ENCODE assay signal across 8 mouse cellular contexts in genomic region chr5:122503015-122503759, GRCm38 (mm10). TPM values are rescaled to one million over a fixed set of nuclear protein-coding genes. Genes with fewer than 3 reads are reported as not detected.
DNase-seq lines count a peak whose midpoint lies in the region; ATAC-seq lines count a peak whose summit lies in the region.

No protein-coding gene starts in this region.

- no peak; the same call in 1 of the 2 replicates for ATAC-seq in kidney, embryonic 14.5 days (ENCODE audit: low FRiP score, low TSS enrichment)
- ATAC-seq in hindbrain, embryonic 11.5 days (ENCODE audit: low FRiP score): no peak; the same call in 1 of the 2 replicates
- ATAC-seq in midbrain, embryonic 14.5 days (ENCODE audit: low FRiP score, low TSS enrichment): no peak

- DNase-seq in kidney, postnatal 36 days: no peak
- DNase-seq in NIH3T3 (ENCODE audit: low read depth): peak; percentile 46
- DNase-seq in hindbrain, embryonic 11.5 days (ENCODE audit: low spot score): no peak
- peak; percentile 11 for DNase-seq in midbrain, embryonic 14.5 days
- no peak for DNase-seq in right cerebral cortex, postnatal 4 days
- no peak for DNase-seq in gastrocnemius, postnatal 14 days
- no peak for DNase-seq in T-cell, adult 2 months (ENCODE audit: low spot score)

- peak overlapping the region; percentile 50 for H3K4me2 ChIP-seq in kidney, embryonic 14.5 days (replicated peaks; ENCODE audit: low read depth, low read length)
- H3K4me2 ChIP-seq in hindbrain, embryonic 11.5 days (replicated peaks; ENCODE audit: low read depth, low read length): peak overlapping the region; percentile 69
- peak overlapping the region; percentile 78 for H3K4me2 ChIP-seq in midbrain, embryonic 14.5 days (ENCODE audit: low read length)

- H3K36me3 ChIP-seq in kidney, embryonic 14.5 days (ENCODE audit: control insufficient read depth, insufficient read depth, low read length): peaks cover 11% of the 10 kb centered on the region; the same call in 1 of the 2 replicates
- H3K36me3 ChIP-seq in hindbrain, embryonic 11.5 days (ENCODE audit: control insufficient read depth, insufficient read depth, low read length): no peaks in the 10 kb centered on the region
- H3K36me3 ChIP-seq in midbrain, embryonic 14.5 days (ENCODE audit: control insufficient read depth, insufficient read depth, low read length): no peaks in the 10 kb centered on the region

- peaks cover 23% of the 10 kb centered on the region for H3K4me1 ChIP-seq in kidney, embryonic 14.5 days (ENCODE audit: control insufficient read depth, insufficient read depth, low read length)
- peaks cover 2% of the 10 kb centered on the region; the same call in 1 of the 2 replicates for H3K4me1 ChIP-seq in hindbrain, embryonic 11.5 days (replicated peaks; ENCODE audit: control insufficient read depth, insufficient read depth, low read length)
- H3K4me1 ChIP-seq in midbrain, embryonic 14.5 days (ENCODE audit: control insufficient read depth, insufficient read depth, low read length): peaks cover 30% of the 10 kb centered on the region

- peak overlapping the region; percentile 99; the same call in 1 of the 2 replicates for H3K9ac ChIP-seq in kidney, embryonic 14.5 days (ENCODE audit: low read depth, low read length)
- peak overlapping the region; percentile 83 for H3K9ac ChIP-seq in hindbrain, embryonic 11.5 days (ENCODE audit: low read depth, low read length)
- H3K9ac ChIP-seq in midbrain, embryonic 14.5 days (replicated peaks; ENCODE audit: low read length): peak overlapping the region; percentile 82

- H3K9me3 ChIP-seq in kidney, embryonic 14.5 days (ENCODE audit: control insufficient read depth, low read length): peaks cover 5% of the 10 kb centered on the region; the same call in 1 of the 2 replicates
- H3K9me3 ChIP-seq in hindbrain, embryonic 11.5 days (ENCODE audit: control insufficient read depth, low read length): no peaks in the 10 kb centered on the region
- 0 out of 2 replicates have a peak, but pooled peaks cover 3% of the 10 kb centered on the region for H3K9me3 ChIP-seq in midbrain, embryonic 14.5 days (ENCODE audit: control insufficient read depth, low read length)

- no peaks in the 10 kb centered on the region for H3K27me3 ChIP-seq in kidney, embryonic 14.5 days (ENCODE audit: control insufficient read depth, insufficient read depth, low read length)
- no peaks in the 10 kb centered on the region for H3K27me3 ChIP-seq in hindbrain, embryonic 11.5 days (ENCODE audit: control insufficient read depth, insufficient read depth, low read length)
- no peaks in the 10 kb centered on the region for H3K27me3 ChIP-seq in midbrain, embryonic 14.5 days (ENCODE audit: control insufficient read depth, insufficient read depth, low read length)

- peak overlapping the region; percentile 98 for H3K4me3 ChIP-seq in kidney, embryonic 14.5 days (ENCODE audit: low read length)
- peak overlapping the region; percentile 97 for H3K4me3 ChIP-seq in hindbrain, embryonic 11.5 days (ENCODE audit: low read depth, low read length)
- H3K4me3 ChIP-seq in midbrain, embryonic 14.5 days (replicated peaks; ENCODE audit: low read depth, low read length): peak overlapping the region; percentile 97

- 44% methylated on average over 15 of the region's 15 CpGs for WGBS in kidney, embryonic 14.5 days
- 39% methylated on average over 15 of the region's 15 CpGs for WGBS in hindbrain, embryonic 11.5 days
- WGBS in midbrain, embryonic 14.5 days: 32% methylated on average over 15 of the region's 15 CpGs

- H3K27ac ChIP-seq in kidney, embryonic 14.5 days (ENCODE audit: low read depth, low read length): no peak overlapping the region
- H3K27ac ChIP-seq in hindbrain, embryonic 11.5 days (ENCODE audit: low read depth, low read length): peak overlapping the region; percentile 87
- H3K27ac ChIP-seq in midbrain, embryonic 14.5 days (replicated peaks; ENCODE audit: low read depth, low read length): peak overlapping the region; percentile 99

- intact Hi-C loops in gastrocnemius, postnatal 14 days (cut with DNase I; ENCODE audit: low total_unique reads): no loop called here

RNA-seq across cellular contexts. Expression of gene Atp2a2, which starts 1.2 kb away (rescaled TPM):
- 30.3 and 53.2 TPM in 2 replicates for polyA plus RNA-seq in kidney, embryonic 14.5 days (2014; fragmentation: Nextera tagmentation; extraction: Ambion mirVana)
- 46.5 and 50.2 TPM in 2 replicates for polyA plus RNA-seq in hindbrain, embryonic 11.5 days (2014; fragmentation: Nextera tagmentation; extraction: Ambion mirVana)
- polyA plus RNA-seq in midbrain, embryonic 14.5 days (2014; fragmentation: Nextera tagmentation; extraction: Ambion mirVana): 46.5 and 59.3 TPM in 2 replicates
- total RNA-seq in gastrocnemius, postnatal 14 days (2021): 100 to 1,000 TPM; 213 to 317 TPM

Comparison
In these comparisons a context has a peak if more than half of its experiments do, and no peak if none do; other contexts are left out.
1. DNase-seq: peak in NIH3T3 (single experiment) and midbrain, embryonic 14.5 days (single experiment); none in kidney, postnatal 36 days (0 of 2), hindbrain, embryonic 11.5 days (single experiment), right cerebral cortex, postnatal 4 days (single experiment), gastrocnemius, postnatal 14 days (single experiment) and T-cell, adult 2 months (single experiment).
2. Peak in every context shown above with its lines, with median percentiles within 50 percentile points of each other: H3K4me2 ChIP-seq, H3K4me3 ChIP-seq and H3K9ac ChIP-seq.